8 mouse cellular contexts compared by ENCODE assay signal in the genomic region with DNA sequence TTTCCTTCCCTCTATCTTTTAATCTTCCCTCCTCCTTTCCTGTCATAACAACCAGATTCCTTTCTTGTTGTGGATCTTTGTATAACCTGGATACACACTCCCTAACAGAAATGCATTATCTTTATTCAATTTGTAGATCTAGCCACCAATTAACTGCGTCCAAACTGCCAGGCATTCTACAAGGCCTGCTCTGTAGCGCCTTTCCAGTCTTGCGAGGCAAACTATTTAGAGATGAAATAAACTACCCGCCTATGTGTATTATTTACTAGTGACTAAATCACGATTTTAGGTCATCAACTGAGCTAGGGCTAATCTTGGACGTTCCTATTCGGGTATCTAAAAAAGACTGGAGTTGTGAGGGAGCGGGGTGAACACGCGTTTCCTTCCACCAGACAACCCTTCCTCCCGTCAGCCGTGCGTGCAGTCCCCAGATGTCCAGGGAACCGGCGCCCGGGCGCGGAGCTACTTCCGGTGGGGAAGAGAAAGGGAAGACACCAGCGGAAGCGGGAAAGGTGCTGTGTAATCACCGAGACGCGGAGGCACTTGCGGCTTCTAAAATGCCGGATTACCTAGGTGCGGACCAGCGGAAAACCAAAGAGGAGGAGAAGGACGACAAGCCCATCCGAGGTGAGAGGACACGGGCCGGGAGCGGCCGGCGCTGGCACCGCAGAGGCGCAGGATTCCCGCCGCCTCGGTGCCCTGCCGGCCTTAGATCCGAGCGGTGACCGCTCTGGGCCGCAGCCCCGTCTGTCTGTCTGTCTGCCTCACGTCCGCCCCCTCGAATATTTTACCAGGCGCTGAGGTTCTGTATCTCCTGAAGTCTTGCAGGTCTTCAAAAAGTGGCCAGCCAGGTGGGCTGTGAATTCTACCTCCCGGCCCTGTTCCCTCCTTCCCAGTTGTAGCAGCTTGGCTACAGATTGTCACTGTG. TPM values are rescaled to one million over a fixed set of nuclear protein-coding genes. Genes with fewer than 3 reads are reported as not detected.
A peak's percentile ranks its signal among the peaks of the same experiment; 100 is the strongest.
DNase-seq lines count a peak whose midpoint lies in the region; ATAC-seq and TF ChIP-seq lines count a peak whose summit lies in the region.

No protein-coding gene starts in this region.

- peak overlapping the region; percentile 84 for H3K9ac ChIP-seq in heart, embryonic 15.5 days
- H3K9ac ChIP-seq in liver, embryonic 14.5 days (replicated peaks) = peak overlapping the region; percentile 92
- peak overlapping the region; percentile 69 for H3K9ac ChIP-seq in neural tube, embryonic 11.5 days (ENCODE audit: low read length)
- peak overlapping the region; percentile 91 for H3K9ac ChIP-seq in stomach, postnatal 0 days (ENCODE audit: low read length)

- peak overlapping the region; percentile 66 for H3K4me2 ChIP-seq in heart, embryonic 15.5 days
- H3K4me2 ChIP-seq in liver, embryonic 14.5 days (ENCODE audit: low read depth) = peak overlapping the region; percentile 93
- peak overlapping the region; percentile 66 for H3K4me2 ChIP-seq in neural tube, embryonic 11.5 days (ENCODE audit: low read depth)
- H3K4me2 ChIP-seq in stomach, postnatal 0 days (replicated peaks; ENCODE audit: low read depth) = peak overlapping the region; percentile 60

- H3K27ac ChIP-seq in forebrain, embryonic 10.5 days = peak overlapping the region; percentile 94
- H3K27ac ChIP-seq in heart, embryonic 15.5 days = peak overlapping the region; percentile 75
- H3K27ac ChIP-seq in liver, embryonic 14.5 days = peak overlapping the region; percentile 89
- H3K27ac ChIP-seq in neural tube, embryonic 11.5 days (ENCODE audit: low read depth, low read length) = peak overlapping the region; percentile 57; the same call in 1 of the 2 replicates
- peak overlapping the region; percentile 85 for H3K27ac ChIP-seq in stomach, postnatal 0 days (replicated peaks)

- 2% methylated on average over 51 of the region's 51 CpGs for WGBS in forebrain, embryonic 10.5 days
- 2% methylated on average over 51 of the region's 51 CpGs for WGBS in heart, embryonic 15.5 days
- WGBS in liver, embryonic 14.5 days (ENCODE audit: insufficient replicate concordance) = 2% methylated on average over 51 of the region's 51 CpGs
- WGBS in neural tube, embryonic 11.5 days = 2% methylated on average over 51 of the region's 51 CpGs
- WGBS in stomach, postnatal 0 days = 2% methylated on average over 47 of the region's 51 CpGs

- H3K36me3 ChIP-seq in forebrain, embryonic 10.5 days (replicated peaks) = peaks cover 47% of the 10 kb centered on the region
- peaks cover 15% of the 10 kb centered on the region for H3K36me3 ChIP-seq in heart, embryonic 15.5 days
- H3K36me3 ChIP-seq in liver, embryonic 14.5 days (replicated peaks; ENCODE audit: control insufficient read depth, insufficient read depth, low read depth) = peaks cover 17% of the 10 kb centered on the region
- H3K36me3 ChIP-seq in neural tube, embryonic 11.5 days (ENCODE audit: control insufficient read depth, insufficient read depth, low read length) = peaks cover 4% of the 10 kb centered on the region
- H3K36me3 ChIP-seq in stomach, postnatal 0 days (ENCODE audit: control insufficient read depth, insufficient read depth, low read length) = peaks cover 7% of the 10 kb centered on the region; the same call in 1 of the 2 replicates

- H3K4me3 ChIP-seq in forebrain, embryonic 10.5 days = peak overlapping the region; percentile 69
- peak overlapping the region; percentile 81 for H3K4me3 ChIP-seq in heart, embryonic 15.5 days
- H3K4me3 ChIP-seq in liver, embryonic 14.5 days (ENCODE audit: insufficient read depth in 1 of 2, low read depth in 2 of 2, low read length in 2 of 2) = peak overlapping the region; percentile 90 to 94
- H3K4me3 ChIP-seq in neural tube, embryonic 11.5 days (ENCODE audit: low read depth, low read length) = peak overlapping the region; percentile 58
- peak overlapping the region; percentile 98 for H3K4me3 ChIP-seq in stomach, postnatal 0 days (ENCODE audit: low read depth, low read length)

- TF ChIP-seq EP300 in liver, embryonic 14.5 days (IDR thresholded peaks at IDR 0.05; ENCODE audit: low read depth) = no peak
- no peak for TF ChIP-seq EP300 in stomach, postnatal 0 days (optimal IDR thresholded peaks at IDR 0.05)

- H3K27me3 ChIP-seq in forebrain, embryonic 10.5 days (ENCODE audit: poor library complexity, severe bottlenecking) = no peaks in the 10 kb centered on the region
- H3K27me3 ChIP-seq in heart, embryonic 15.5 days = no peaks in the 10 kb centered on the region
- no peaks in the 10 kb centered on the region for H3K27me3 ChIP-seq in liver, embryonic 14.5 days (ENCODE audit: control insufficient read depth, insufficient read depth, low read length)
- H3K27me3 ChIP-seq in neural tube, embryonic 11.5 days (ENCODE audit: control insufficient read depth, insufficient read depth, low read length) = no peaks in the 10 kb centered on the region
- H3K27me3 ChIP-seq in stomach, postnatal 0 days (ENCODE audit: control insufficient read depth, insufficient read depth, low read length) = no peaks in the 10 kb centered on the region

- peaks cover 48% of the 10 kb centered on the region for H3K4me1 ChIP-seq in forebrain, embryonic 10.5 days
- peaks cover 11% of the 10 kb centered on the region for H3K4me1 ChIP-seq in heart, embryonic 15.5 days (replicated peaks)
- H3K4me1 ChIP-seq in liver, embryonic 14.5 days (replicated peaks; ENCODE audit: control insufficient read depth in 2 of 2, insufficient read depth in 2 of 2, low read length in 1 of 2) = peaks cover 10 to 15% of the 10 kb centered on the region in 2 experiments
- H3K4me1 ChIP-seq in neural tube, embryonic 11.5 days (ENCODE audit: control insufficient read depth, insufficient read depth, low read length) = peaks cover 8% of the 10 kb centered on the region; the same call in 1 of the 2 replicates
- H3K4me1 ChIP-seq in stomach, postnatal 0 days (replicated peaks; ENCODE audit: control insufficient read depth, insufficient read depth) = no peaks in the 10 kb centered on the region

- peak; percentile 81 for ATAC-seq in heart, embryonic 15.5 days (replicated peaks; ENCODE audit: insufficient number of reproducible peaks, insufficient read depth, low FRiP score, low read depth)
- ATAC-seq in liver, embryonic 14.5 days (ENCODE audit: insufficient read depth) = peak; percentile 83
- peak; percentile 78 for ATAC-seq in neural tube, embryonic 11.5 days (ENCODE audit: insufficient read depth, low FRiP score, low TSS enrichment)
- ATAC-seq in stomach, postnatal 0 days (ENCODE audit: low FRiP score, low TSS enrichment) = peak; percentile 91

- no peaks in the 10 kb centered on the region for H3K9me3 ChIP-seq in forebrain, embryonic 10.5 days
- H3K9me3 ChIP-seq in heart, embryonic 15.5 days (replicated peaks) = no peaks in the 10 kb centered on the region
- no peaks in the 10 kb centered on the region for H3K9me3 ChIP-seq in liver, embryonic 14.5 days (ENCODE audit: control insufficient read depth, low read length)
- no peaks in the 10 kb centered on the region for H3K9me3 ChIP-seq in neural tube, embryonic 11.5 days (ENCODE audit: control insufficient read depth, low read length)
- H3K9me3 ChIP-seq in stomach, postnatal 0 days (ENCODE audit: control insufficient read depth, low read length) = no peaks in the 10 kb centered on the region

- DNase-seq in CD8-positive naive resting alpha-beta T cell, adult 2 months (ENCODE audit: low read depth in 2 of 2, low spot score in 2 of 2) = peak; percentile 92 to 95
- DNase-seq in c-Kit-positive CD71-negative TER-119-negative erythroid progenitor cells, embryonic 14.5 days (ENCODE audit: low read depth) = peak; percentile 92
- DNase-seq in forebrain, embryonic 10.5 days (ENCODE audit: extremely low spot score, low spot score) = peak; percentile 97
- peak; percentile 91 to 95 for DNase-seq in kidney, postnatal 25 days
- DNase-seq in liver, embryonic 14.5 days (ENCODE audit: low read depth in 3 of 3, low spot score in 3 of 3) = peak; percentile 88 to 91 (median 90)
- peak; percentile 94 for DNase-seq in neural tube, embryonic 11.5 days (ENCODE audit: low spot score)
- DNase-seq in stomach, postnatal 0 days (ENCODE audit: low spot score) = peak; percentile 94

- no peak for TF ChIP-seq CTCF in liver, embryonic 14.5 days (IDR thresholded peaks at IDR 0.05; ENCODE audit: low read depth)
- TF ChIP-seq CTCF in stomach, postnatal 0 days (IDR thresholded peaks at IDR 0.05; ENCODE audit: low read depth) = no peak

RNA-seq across cellular contexts. Expression of a gene that starts 1.4 kb away (rescaled TPM):
- 253 and 258 TPM in 2 replicates for polyA plus RNA-seq in forebrain, embryonic 10.5 days (2016; fragmentation: Nextera tagmentation; extraction: Ambion mirVana)
- polyA plus RNA-seq in heart, embryonic 15.5 days (2015; fragmentation: Nextera tagmentation; extraction: Ambion mirVana) = 128 and 134 TPM in 2 replicates
- 32.1 and 58.5 TPM in 2 replicates for polyA plus RNA-seq in liver, embryonic 14.5 days (2012; rRNA removed)
- 122 and 128 TPM in 2 replicates for polyA plus RNA-seq in liver, embryonic 14.5 days (2014; fragmentation: Nextera tagmentation; extraction: Ambion mirVana)
- 245 and 260 TPM in 2 replicates for polyA plus RNA-seq in neural tube, embryonic 11.5 days (2014; fragmentation: Nextera tagmentation; extraction: Ambion mirVana)
- 126 and 127 TPM in 2 replicates for polyA plus RNA-seq in stomach, postnatal 0 days (2015; fragmentation: Nextera tagmentation; extraction: Ambion mirVana)

RNA-seq across cellular contexts. Expression of a gene that starts 1.5 kb away (rescaled TPM):
- polyA plus RNA-seq in forebrain, embryonic 10.5 days (2016; fragmentation: Nextera tagmentation; extraction: Ambion mirVana) = 99.4 and 114 TPM in 2 replicates
- 43.1 and 44.5 TPM in 2 replicates for polyA plus RNA-seq in heart, embryonic 15.5 days (2015; fragmentation: Nextera tagmentation; extraction: Ambion mirVana)
- 6.4 and 14.5 TPM in 2 replicates for polyA plus RNA-seq in liver, embryonic 14.5 days (2012; rRNA removed)
- 31.4 and 36.9 TPM in 2 replicates for polyA plus RNA-seq in liver, embryonic 14.5 days (2014; fragmentation: Nextera tagmentation; extraction: Ambion mirVana)
- 91.2 and 92.4 TPM in 2 replicates for polyA plus RNA-seq in neural tube, embryonic 11.5 days (2014; fragmentation: Nextera tagmentation; extraction: Ambion mirVana)
- polyA plus RNA-seq in stomach, postnatal 0 days (2015; fragmentation: Nextera tagmentation; extraction: Ambion mirVana) = 40.3 and 43.6 TPM in 2 replicates

RNA-seq across cellular contexts. Expression of a gene that starts 49.6 kb away (rescaled TPM):
- 83.9 and 87.3 TPM in 2 replicates for polyA plus RNA-seq in forebrain, embryonic 10.5 days (2016; fragmentation: Nextera tagmentation; extraction: Ambion mirVana)
- 130 and 140 TPM in 2 replicates for polyA plus RNA-seq in heart, embryonic 15.5 days (2015; fragmentation: Nextera tagmentation; extraction: Ambion mirVana)
- polyA plus RNA-seq in liver, embryonic 14.5 days (2012; rRNA removed) = 24.2 and 34.2 TPM in 2 replicates
- 47.9 and 48.8 TPM in 2 replicates for polyA plus RNA-seq in liver, embryonic 14.5 days (2014; fragmentation: Nextera tagmentation; extraction: Ambion mirVana)
- polyA plus RNA-seq in neural tube, embryonic 11.5 days (2014; fragmentation: Nextera tagmentation; extraction: Ambion mirVana) = 96.1 and 103 TPM in 2 replicates
- polyA plus RNA-seq in stomach, postnatal 0 days (2015; fragmentation: Nextera tagmentation; extraction: Ambion mirVana) = 53.6 and 56.7 TPM in 2 replicates

Comparison
In these comparisons a context has a peak if more than half of its experiments do, and no peak if none do; other contexts are left out.
1. Peak in every context shown above with its lines: DNase-seq, ATAC-seq, H3K4me3 ChIP-seq and H3K27ac ChIP-seq.